Mouse (Mus musculus): ENCODE results near the gene Pcdh9. TPM values are rescaled to one million over a fixed set of nuclear protein-coding genes. Genes with fewer than 3 reads are reported as not detected.

Pcdh9 gene
- polyA plus RNA-seq, 2 experiments: 6.4 to 44.0 TPM

DNA sequence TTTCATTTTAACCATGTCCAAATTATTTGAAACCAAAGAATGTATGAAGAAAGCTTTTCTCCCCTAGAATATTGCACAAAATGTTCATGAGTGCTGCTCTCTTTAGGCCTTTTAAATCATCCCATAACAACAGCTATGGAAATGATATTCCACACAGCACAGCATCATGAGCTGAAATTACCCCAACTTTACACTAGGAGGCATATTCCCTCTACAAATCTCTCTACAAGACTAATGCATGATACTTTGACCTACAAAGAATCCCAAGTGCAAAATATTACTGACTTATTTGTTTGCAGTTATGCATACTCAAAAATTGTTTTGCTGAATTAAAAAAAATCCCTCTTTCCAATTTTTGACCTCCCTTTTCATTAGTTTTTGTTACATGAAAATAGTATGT is 573.1 kb downstream of the Pcdh9 start:
- ATAC-seq (ENCODE audit: low FRiP score, low read depth) (no peak), DNase-seq (ENCODE audit: low spot score) (peak; percentile 29)
- no peak for TF ChIP-seq POLR2A (IDR thresholded peaks at IDR 0.05; ENCODE audit: borderline replicate concordance, extremely low read depth, insufficient read depth, insufficient read length)

GRCm38 (mm10) chr14:93288361-93288760 is 602.1 kb downstream of the Pcdh9 start:
- H3K4me3 ChIP-seq (replicated peaks; ENCODE audit: low read length): no peak overlapping the region
- no peaks in the 10 kb centered on the region for H3K27me3 ChIP-seq (ENCODE audit: control insufficient read depth, insufficient read depth, low read length)
- H3K4me1 ChIP-seq (ENCODE audit: control insufficient read depth, insufficient read depth, low read length): no peaks in the 10 kb centered on the region; the same call in 1 of the 2 replicates
- WGBS: 56% methylated on average over 2 of the region's 2 CpGs
- no peak overlapping the region for H3K27ac ChIP-seq (replicated peaks; ENCODE audit: low read depth, low read length)
- H3K4me2 ChIP-seq (replicated peaks; ENCODE audit: low read depth, low read length, severe bottlenecking): no peak overlapping the region
- no peaks in the 10 kb centered on the region for H3K36me3 ChIP-seq (ENCODE audit: control insufficient read depth, insufficient read depth, low read length)
- no peak overlapping the region for H3K9ac ChIP-seq (ENCODE audit: low read depth, low read length, severe bottlenecking)
- no peak for ATAC-seq (ENCODE audit: low FRiP score, low read depth)
- DNase-seq (ENCODE audit: low spot score): peak; percentile 10
- no peaks in the 10 kb centered on the region for H3K9me3 ChIP-seq (ENCODE audit: control insufficient read depth, low read length)
- TF ChIP-seq POLR2A (IDR thresholded peaks at IDR 0.05; ENCODE audit: borderline replicate concordance, extremely low read depth, insufficient read depth, insufficient read length): no peak

More for the DNA sequence above, 573.1 kb downstream of the Pcdh9 start:
- Histone ChIP-seq H3K9ac (ENCODE audit: low read depth, low read length, severe bottlenecking) (no peak overlapping the region), H3K4me1 (ENCODE audit: control insufficient read depth, insufficient read depth, low read length) (no peaks in the 10 kb centered on the region), H3K4me3 (replicated peaks; ENCODE audit: low read length) (no peak overlapping the region), H3K4me2 (replicated peaks; ENCODE audit: low read depth, low read length, severe bottlenecking) (no peak overlapping the region), H3K9me3 (ENCODE audit: control insufficient read depth, low read length) (no peaks in the 10 kb centered on the region), H3K27ac (replicated peaks; ENCODE audit: low read depth, low read length) (no peak overlapping the region), H3K36me3 (ENCODE audit: control insufficient read depth, insufficient read depth, low read length) (no peaks in the 10 kb centered on the region), H3K27me3 (ENCODE audit: control insufficient read depth, insufficient read depth, low read length) (no peaks in the 10 kb centered on the region)

DNA sequence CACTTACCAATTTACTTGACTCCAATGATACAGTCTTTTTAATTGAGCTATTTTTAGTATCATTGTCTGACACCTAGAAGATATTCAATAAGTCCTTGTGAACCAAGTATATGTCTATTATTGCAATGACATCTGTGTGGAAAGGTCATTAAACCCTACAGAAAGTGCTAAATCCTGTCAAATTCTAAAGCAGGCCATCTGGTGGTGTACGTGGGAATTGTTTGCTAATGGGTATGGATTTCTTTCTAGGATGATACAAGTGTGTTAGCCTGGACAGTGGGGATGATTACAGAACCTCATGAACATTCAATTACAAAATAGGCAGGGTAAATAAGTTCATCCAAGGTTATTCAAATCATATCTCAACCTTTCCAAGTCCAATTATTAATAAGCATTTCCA is 602.8 kb downstream of the Pcdh9 start:
- WGBS: 26% methylated on average over 1 of the region's 1 CpGs
- ATAC-seq (ENCODE audit: low FRiP score, low read depth) (no peak), DNase-seq (ENCODE audit: low spot score) (no peak)

GRCm38 (mm10) chr14:93285136-93285535 is 605.3 kb downstream of the Pcdh9 start:
- 81% methylated on average over 7 of the region's 7 CpGs for WGBS
- TF ChIP-seq POLR2A (IDR thresholded peaks at IDR 0.05; ENCODE audit: borderline replicate concordance, extremely low read depth, insufficient read depth, insufficient read length): no peak
- no peak for ATAC-seq (ENCODE audit: low FRiP score, low read depth)

More for the DNA sequence above, 602.8 kb downstream of the Pcdh9 start:
- no peak overlapping the region for H3K9ac ChIP-seq (ENCODE audit: low read depth, low read length, severe bottlenecking)
- H3K4me3 ChIP-seq (replicated peaks; ENCODE audit: low read length): no peak overlapping the region
- no peak for TF ChIP-seq POLR2A (IDR thresholded peaks at IDR 0.05; ENCODE audit: borderline replicate concordance, extremely low read depth, insufficient read depth, insufficient read length)
- no peaks in the 10 kb centered on the region for H3K9me3 ChIP-seq (ENCODE audit: control insufficient read depth, low read length)
- no peak overlapping the region for H3K27ac ChIP-seq (replicated peaks; ENCODE audit: low read depth, low read length)
- H3K27me3 ChIP-seq (ENCODE audit: control insufficient read depth, insufficient read depth, low read length): no peaks in the 10 kb centered on the region
- H3K4me2 ChIP-seq (replicated peaks; ENCODE audit: low read depth, low read length, severe bottlenecking): no peak overlapping the region
- no peaks in the 10 kb centered on the region; the same call in 1 of the 2 replicates for H3K4me1 ChIP-seq (ENCODE audit: control insufficient read depth, insufficient read depth, low read length)
- H3K36me3 ChIP-seq (ENCODE audit: control insufficient read depth, insufficient read depth, low read length): no peaks in the 10 kb centered on the region

DNA sequence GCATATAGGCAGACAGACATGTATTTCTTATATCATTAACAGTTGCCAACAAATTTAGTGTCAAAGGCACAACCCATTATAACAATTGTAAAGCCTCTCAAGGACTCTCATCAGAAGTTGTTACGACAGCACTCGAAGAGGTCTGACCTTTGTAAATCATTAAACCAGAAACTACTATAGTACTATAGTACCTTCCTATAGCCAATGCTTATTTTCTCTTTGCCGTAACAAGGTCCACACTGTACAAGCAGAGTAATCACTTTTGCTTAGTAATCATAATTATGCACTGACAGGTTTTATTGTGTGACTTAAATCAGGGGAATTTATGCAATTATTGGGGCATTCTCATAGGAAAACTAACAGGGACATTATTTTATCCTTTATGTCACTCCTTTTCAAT is 606.5 kb downstream of the Pcdh9 start:
- TF ChIP-seq POLR2A (IDR thresholded peaks at IDR 0.05; ENCODE audit: borderline replicate concordance, extremely low read depth, insufficient read depth, insufficient read length): no peak
- 86% methylated on average over 3 of the region's 3 CpGs for WGBS
- H3K9ac ChIP-seq (ENCODE audit: low read depth, low read length, severe bottlenecking): no peak overlapping the region

More at GRCm38 (mm10) chr14:93285136-93285535, 605.3 kb downstream of the Pcdh9 start:
- H3K36me3 ChIP-seq (ENCODE audit: control insufficient read depth, insufficient read depth, low read length): no peaks in the 10 kb centered on the region
- no peaks in the 10 kb centered on the region for H3K9me3 ChIP-seq (ENCODE audit: control insufficient read depth, low read length)
- no peak overlapping the region for H3K4me3 ChIP-seq (replicated peaks; ENCODE audit: low read length)
- H3K9ac ChIP-seq (ENCODE audit: low read depth, low read length, severe bottlenecking): no peak overlapping the region
- no peaks in the 10 kb centered on the region for H3K27me3 ChIP-seq (ENCODE audit: control insufficient read depth, insufficient read depth, low read length)
- no peak for DNase-seq (ENCODE audit: low spot score)
- no peak overlapping the region for H3K4me2 ChIP-seq (replicated peaks; ENCODE audit: low read depth, low read length, severe bottlenecking)
- H3K27ac ChIP-seq (replicated peaks; ENCODE audit: low read depth, low read length): no peak overlapping the region
- no peaks in the 10 kb centered on the region; the same call in 1 of the 2 replicates for H3K4me1 ChIP-seq (ENCODE audit: control insufficient read depth, insufficient read depth, low read length)

DNA sequence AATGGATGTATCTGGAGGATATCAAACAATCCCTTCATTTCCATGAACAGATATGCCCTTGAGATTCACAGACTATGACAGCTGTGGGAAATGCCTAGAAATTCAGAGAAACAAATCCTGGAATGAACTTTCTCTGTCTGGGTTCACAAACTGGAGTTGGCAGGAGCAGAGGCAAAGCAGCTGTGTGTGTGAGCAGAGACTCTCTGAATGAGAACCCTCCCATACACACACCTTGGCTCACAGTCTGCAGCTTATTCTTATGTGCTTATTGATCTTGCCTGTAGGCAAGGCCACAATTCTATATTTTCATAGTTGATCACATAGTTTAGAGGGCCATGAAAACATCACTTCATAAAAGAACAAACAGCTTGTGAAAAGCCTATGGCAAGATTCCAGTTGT is 614.8 kb downstream of the Pcdh9 start:
- no peak for TF ChIP-seq POLR2A (IDR thresholded peaks at IDR 0.05; ENCODE audit: borderline replicate concordance, extremely low read depth, insufficient read depth, insufficient read length)
- no peak for ATAC-seq (ENCODE audit: low FRiP score, low read depth)
- no peak overlapping the region for H3K4me2 ChIP-seq (replicated peaks; ENCODE audit: low read depth, low read length, severe bottlenecking)
- no peaks in the 10 kb centered on the region for H3K36me3 ChIP-seq (ENCODE audit: control insufficient read depth, insufficient read depth, low read length)
- no peaks in the 10 kb centered on the region for H3K27me3 ChIP-seq (ENCODE audit: control insufficient read depth, insufficient read depth, low read length)
- H3K4me1 ChIP-seq (ENCODE audit: control insufficient read depth, insufficient read depth, low read length): no peaks in the 10 kb centered on the region
- H3K4me3 ChIP-seq (replicated peaks; ENCODE audit: low read length): no peak overlapping the region
- no peak overlapping the region for H3K27ac ChIP-seq (replicated peaks; ENCODE audit: low read depth, low read length)
- no peak for DNase-seq (ENCODE audit: low spot score)
- H3K9ac ChIP-seq (ENCODE audit: low read depth, low read length, severe bottlenecking): no peak overlapping the region
- no peaks in the 10 kb centered on the region for H3K9me3 ChIP-seq (ENCODE audit: control insufficient read depth, low read length)

More for the DNA sequence above, 606.5 kb downstream of the Pcdh9 start:
- H3K36me3 ChIP-seq (ENCODE audit: control insufficient read depth, insufficient read depth, low read length): no peaks in the 10 kb centered on the region
- no peak overlapping the region for H3K4me3 ChIP-seq (replicated peaks; ENCODE audit: low read length)
- no peaks in the 10 kb centered on the region; the same call in 1 of the 2 replicates for H3K4me1 ChIP-seq (ENCODE audit: control insufficient read depth, insufficient read depth, low read length)
- H3K4me2 ChIP-seq (replicated peaks; ENCODE audit: low read depth, low read length, severe bottlenecking): no peak overlapping the region
- no peaks in the 10 kb centered on the region for H3K27me3 ChIP-seq (ENCODE audit: control insufficient read depth, insufficient read depth, low read length)
- DNase-seq (ENCODE audit: low spot score) (no peak), ATAC-seq (ENCODE audit: low FRiP score, low read depth) (no peak)
- no peaks in the 10 kb centered on the region for H3K9me3 ChIP-seq (ENCODE audit: control insufficient read depth, low read length)
- H3K27ac ChIP-seq (replicated peaks; ENCODE audit: low read depth, low read length): no peak overlapping the region

Data from limb, embryonic 14.5 days (tissue).